Mouse (Mus musculus) NIH3T3 (cell line): ENCODE measurements around the gene Tigd2.
"Not testable (repeated sequence)": the region's sequence is repeated elsewhere in the genome, so short reads cannot be mapped to it uniquely, and the experiment has no call there.

ENCODE experiments used
- DNase-seq: peaks from one replicate; pipeline ENCODE4 v3.0.0-alpha.2; 2012; ENCODE audit warnings: low read depth

The Tigd2 gene

DNA sequence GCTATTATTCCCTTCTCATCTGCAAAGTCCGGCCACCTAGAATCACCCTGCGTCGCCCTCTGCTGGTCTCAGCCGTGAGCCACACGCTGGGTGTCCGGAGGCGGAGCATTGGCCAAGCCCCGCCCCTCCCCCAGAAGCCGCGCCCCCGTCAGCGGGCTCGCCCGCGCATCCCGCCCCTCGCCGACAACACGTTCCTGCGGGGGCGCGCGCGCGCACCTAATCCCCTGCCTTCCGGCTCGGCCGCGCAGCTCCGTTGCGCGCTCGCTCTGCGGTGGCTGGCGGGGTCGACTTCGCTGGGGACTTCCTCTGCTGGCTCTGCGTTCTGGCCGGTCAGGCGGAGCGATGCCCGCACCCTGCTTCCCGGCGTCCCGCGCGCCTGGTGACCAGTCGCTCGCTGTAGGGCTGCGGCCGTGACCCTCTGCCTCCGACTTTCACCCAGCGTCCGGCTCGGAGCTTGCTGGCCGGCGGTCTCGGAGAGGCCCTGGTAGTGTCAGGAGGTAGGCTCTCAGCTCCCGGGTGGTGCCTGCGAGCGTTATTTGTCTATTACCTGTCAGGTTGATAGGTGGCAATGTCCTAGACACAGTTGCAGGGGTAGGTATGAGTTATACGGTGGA is at the start of gene Tigd2:
TSS of gene Tigd2 (plus strand) at position 186 of the 614 bp plus-strand sequence.
- peak; percentile 98 for DNase-seq

DNA sequence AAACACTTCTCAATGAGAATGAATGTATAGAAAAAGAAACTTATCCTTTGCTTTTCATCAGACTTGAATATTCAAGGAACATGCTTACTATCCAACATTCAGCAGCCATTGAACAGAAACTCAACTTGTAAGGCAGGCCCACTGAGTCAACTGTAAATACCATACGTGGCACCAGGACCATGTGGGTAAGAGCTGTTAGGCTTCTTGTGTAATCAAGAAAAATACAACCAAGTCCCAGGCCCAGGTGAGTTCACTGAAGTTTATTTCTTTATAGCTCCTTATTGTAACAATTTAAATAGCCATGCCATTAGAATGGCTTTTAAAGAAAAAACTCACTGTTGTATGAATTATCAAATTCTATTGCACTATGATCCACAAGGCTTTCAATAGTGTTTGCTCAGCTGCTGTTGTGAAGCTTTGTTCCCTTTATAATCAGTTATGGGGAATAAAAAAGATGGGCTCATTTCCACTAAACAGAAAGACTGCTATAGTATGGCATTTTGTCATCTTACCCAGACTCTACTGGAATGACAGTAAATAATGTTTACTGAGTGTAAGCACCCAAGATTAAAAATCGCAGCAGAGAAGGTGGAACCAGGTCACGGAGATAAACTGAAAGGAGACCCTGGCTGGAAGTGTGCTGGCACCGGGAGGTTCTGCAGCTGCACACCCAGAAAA is 46.7 kb upstream of the Tigd2 start:
- DNase-seq = no peak

DNA sequence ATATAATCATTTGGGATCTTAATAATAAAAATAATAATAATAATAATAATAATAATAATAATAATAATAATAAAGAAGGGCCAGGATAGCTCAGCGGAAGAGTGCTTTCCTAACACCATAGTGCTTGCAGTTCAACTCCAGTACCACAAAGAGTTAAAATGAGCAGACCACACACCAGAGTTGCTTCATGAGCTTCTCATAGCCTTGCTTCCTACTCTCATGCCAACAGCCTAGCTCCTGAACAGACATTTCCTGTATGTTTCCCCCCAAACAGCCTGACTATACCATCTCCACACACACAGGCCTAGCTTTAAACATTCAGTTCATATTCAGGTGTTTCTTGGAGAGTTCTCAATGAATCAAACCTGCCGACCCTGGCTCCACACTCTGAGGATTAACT is 45.8 kb upstream of the Tigd2 start:
- no peak for DNase-seq

DNA sequence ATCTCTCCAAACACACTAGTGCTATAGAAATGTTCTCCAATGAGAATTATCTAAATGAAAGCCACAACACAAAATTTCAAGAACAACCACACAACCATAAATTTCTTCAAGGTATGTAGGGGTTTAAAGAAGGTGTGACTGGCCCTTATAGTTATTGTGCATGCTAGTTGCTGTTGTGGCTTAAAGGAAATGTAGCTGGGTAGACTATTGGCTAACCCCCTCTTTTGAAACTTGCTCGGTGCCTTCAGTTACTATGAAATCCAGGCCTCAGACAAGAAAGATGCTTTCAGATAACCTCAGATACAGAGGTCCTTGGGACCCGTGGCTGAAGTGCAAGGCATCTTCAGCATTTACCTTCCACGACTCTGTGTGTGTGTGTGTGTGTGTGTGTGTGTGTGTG is 45.3 kb upstream of the Tigd2 start:
- no peak for DNase-seq

DNA sequence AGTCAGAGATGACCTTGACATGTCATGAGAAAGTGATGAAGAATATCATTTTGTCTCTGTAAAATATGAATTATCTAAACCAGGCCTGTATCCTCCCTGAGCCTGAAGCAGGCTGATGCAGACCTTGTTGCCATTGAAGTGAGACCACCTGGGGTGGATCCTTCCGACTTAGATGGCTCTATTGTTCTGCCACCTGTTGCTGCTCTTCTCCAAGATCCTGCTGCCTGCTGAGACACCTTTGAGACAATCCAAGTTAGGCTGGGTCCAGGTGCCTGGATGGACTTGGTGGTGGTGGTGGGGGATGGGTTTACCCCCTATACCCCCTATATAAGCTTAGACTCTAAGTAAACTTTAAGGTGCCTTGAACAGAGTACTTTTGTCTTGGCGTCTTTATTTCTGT is 39.7 kb upstream of the Tigd2 start:
- DNase-seq = no peak

DNA sequence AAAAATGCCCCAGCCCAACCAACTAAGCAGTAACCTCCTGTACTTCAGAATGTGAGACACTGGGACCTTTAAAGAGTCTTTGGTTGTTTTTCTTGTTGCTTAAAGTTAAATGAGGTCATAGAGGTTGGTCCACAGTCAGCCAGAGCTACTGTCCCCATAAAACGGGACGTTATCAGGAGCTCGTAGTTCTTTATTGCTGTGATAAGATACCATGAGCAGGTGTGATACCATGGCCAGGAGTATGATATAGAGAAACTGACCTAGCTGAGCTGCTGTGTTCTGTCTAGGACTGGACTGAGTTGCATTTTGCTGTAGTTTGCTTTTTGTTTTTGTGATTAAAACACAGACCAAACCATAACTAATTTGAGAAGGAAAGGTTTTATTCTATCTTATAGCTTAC is 37.4 kb upstream of the Tigd2 start:
- no peak for DNase-seq

DNA sequence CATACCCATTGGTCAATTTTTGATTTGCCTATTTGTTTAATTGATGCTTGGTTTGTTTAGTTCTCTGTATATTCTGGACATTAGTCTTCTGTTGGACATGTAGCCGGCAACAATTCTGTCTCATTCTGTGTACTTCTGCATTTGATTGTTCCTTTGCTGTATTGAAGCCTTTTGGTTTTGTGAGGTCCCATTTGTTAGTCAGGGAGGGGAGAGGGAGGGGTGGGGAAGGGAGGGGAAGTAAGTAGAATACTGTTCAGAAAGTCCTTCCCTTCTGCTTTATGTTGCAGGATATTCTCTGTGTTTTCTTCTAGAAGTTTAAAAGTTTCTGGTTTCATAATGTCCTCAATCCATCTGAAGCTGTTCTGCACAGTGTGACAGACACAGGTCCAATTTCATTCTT is 34.7 kb upstream of the Tigd2 start:
- no peak for DNase-seq

DNA sequence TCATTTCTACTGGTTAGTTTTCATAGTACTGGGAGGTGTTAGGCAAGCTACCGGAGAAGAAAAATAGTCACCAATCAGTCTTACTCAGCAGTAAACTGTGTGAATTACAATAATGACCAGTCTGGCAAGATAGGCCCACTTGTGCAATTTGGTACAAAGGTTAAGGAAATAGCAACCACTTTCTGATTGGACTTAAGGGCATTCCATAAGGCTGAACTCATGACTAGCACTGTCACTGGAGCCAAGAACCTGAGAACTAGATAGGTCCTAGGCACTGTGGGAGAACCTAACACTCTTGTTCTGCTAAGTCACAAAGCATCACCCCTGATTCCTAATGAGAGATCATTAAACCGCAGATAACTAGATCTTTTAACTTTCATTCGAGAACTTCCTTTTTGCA is 30.6 kb upstream of the Tigd2 start:
- peak; percentile 58 for DNase-seq

DNA sequence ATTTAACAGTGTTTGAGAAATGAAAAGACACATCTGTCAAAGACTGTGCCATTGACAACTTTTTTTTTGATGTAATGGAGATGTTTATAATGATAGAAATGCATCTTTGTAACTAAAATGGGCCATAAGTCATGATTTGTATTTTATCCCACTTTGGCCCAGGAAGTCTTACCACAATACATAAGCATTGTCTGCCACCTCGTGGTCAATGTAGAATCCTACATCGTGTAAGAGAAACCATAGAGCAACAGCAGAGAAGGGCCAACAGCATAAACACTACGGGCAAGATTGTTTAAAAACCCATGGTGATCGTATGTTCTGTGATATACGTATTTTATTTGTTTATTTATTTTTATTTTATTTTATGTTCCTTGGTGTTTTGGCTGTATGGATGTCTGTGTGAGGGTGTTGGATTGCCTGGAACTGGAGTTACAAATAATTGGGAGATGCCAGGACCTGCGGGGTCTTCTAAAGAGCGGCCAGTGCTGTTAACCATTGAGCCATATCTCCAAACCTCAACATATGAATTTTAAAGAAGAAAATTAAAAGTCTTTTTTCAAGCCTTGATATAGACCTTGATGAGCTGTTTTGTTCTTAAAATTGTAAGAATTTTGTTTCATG is 28.2 kb upstream of the Tigd2 start:
- peak; percentile 93 for DNase-seq

DNA sequence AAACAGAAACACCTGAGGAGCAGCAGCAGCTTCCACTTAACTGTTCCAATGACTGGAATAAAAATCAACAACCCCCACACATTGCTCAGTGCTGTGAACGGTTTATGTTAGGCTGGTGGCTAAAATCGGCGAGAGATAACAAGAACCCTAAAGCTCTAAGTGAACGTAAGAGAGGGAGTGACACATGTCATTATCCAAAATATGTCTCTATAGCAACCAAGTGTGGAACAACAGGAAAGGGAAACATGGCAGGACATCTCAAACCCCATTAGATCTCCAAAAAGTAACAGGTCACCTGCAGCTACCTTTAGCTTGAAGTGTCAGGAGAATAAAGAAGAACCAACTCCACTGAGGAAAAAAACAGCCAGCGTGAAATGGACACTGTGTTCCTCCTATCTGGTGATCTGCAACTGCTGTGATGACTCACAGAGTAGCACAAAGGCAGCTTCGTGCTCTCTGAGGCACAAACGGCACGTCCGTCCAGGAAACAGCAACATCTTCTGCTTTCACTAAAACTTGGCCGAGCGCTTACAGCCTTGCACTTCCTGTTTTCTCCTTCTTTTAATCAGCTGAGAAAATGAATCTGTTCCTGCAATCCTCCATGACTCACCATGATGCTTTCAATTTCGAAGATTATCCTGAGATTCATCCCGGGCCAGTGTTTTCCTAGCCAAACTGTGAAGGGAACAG is 23.5 kb upstream of the Tigd2 start:
- DNase-seq = peak; percentile 52

DNA sequence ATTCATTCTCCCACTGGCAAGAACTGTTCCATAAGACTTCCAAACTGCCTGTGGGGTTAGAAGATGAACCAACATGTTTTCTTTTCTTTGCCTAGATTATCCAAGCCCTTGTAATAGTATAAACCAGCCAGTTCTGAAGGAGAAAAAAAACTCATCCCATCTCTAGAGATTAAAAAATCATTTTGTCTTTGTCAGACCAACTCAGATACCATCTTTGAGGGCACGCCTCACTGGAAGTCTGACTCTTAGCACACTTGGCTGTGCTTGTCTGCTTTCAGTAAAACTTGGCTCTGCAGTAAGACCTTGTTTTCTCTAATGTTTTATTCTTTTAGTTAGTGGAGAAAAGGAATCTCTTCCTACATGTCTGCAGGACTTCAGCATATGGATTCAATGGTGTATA is 18.7 kb upstream of the Tigd2 start:
- DNase-seq = peak; percentile 55

DNA sequence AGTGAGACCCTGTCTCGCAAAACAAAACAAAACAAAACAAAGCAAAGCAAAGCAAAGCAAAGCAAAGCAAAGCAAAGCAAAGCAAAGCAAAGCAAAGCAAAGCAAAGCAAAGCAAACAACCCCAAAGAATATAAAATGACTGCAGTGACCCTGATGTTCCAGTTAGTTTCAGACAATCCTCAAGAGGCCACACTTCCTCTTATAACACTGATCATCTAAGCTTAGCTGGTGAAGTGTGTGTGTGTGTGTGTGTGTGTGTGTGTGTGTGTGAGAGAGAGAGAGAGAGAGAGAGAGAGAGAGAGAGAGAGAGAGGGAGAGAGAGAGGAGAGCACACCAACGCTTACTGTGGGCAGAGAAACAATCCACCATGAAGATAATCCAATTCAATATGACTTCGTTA is 14.2 kb upstream of the Tigd2 start:
- DNase-seq = not testable (repeated sequence)

DNA sequence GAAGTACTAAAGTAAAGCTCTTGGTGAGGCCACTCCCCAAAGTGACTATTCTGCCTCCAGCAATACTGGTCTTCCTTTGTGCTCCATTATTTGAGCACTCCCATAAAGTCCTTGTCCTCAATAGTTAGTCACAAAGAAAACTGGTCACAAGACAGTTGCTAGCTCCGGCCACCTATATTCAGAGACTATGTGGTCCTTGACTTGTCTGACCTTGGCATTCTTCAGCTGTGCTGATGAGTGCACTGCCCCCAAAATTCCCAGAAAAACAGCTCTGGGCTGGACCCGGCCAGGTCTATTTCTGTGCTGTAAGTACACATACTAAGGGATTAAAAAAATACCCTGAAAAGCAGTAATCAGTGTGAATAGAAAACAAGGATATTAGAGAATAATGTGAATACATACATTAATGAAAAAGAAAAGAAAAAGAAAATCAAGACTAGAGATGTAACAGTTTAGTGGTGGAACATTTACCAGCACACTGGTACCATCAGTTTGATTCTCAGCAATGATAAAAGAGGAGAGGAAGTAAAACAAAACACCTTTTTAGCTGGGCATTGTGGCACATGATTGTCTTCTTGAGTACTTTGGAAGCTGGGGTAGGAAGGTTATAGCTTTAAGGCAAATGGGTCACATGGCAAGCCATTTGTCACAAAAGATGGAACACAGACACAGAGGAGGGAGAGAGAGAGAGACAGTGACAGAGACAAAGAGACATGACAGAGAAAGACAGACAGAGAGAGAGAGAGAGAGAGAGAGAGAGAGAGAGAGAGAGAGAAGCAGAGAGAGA is 12.6 kb upstream of the Tigd2 start:
- no peak for DNase-seq

DNA sequence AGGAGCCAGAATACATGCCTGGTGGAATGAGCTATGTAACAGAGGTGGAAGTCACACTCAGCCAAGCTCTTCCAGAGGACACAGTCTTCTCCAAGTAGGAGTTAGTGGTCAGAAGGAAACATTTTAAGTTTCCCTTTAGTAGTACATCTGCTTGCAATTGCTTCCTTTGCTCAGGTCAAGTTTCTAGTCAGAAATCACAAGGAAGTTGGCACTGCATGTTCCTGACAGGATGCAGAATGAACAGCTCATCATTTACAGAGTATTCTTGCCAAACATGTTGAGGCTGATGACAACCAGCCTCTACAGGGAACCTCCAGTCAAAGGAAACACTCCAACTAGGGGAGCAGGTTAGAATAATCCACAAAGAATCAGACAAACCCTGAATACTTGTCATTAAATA is 11.9 kb upstream of the Tigd2 start:
- DNase-seq = peak; percentile 69

DNA sequence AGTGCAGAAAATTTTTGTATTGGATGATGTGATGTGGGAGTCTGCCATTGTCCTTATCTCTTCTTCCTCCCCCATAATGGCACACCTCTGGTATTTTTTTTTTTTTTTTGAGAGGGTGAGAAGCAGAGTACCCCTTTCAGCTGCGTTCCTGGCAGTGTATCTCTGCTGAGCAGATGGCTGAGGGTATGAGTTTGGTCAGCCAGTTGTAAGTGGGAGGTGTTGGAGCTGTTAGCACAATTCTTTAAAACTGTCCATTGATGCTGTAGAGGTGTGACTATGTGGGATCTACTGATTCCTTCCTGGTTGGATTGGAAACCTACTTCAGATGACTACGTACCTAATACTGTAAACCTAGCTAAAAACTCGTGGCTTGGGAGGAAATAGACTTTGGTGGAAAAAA is 10.3 kb upstream of the Tigd2 start:
- DNase-seq = no peak

DNA sequence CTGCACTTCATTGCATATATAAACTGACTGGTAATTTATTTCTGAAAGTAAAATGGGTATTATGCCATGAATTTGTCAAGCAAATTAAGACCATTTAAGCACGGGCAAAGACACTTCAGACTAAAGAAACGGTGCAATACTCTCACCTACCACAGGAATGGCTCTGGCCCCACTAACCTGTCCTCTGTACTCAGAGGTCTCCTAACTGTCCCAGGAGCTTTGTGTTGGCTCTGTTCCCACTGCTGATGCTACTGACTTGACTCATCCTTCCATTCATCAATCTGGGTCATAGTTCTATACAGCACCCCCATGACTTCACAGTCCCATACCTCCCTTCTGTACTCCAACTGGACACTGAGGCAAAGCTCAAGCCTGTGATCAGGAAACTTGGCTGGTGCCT is 9.6 kb upstream of the Tigd2 start:
- DNase-seq = no peak

DNA sequence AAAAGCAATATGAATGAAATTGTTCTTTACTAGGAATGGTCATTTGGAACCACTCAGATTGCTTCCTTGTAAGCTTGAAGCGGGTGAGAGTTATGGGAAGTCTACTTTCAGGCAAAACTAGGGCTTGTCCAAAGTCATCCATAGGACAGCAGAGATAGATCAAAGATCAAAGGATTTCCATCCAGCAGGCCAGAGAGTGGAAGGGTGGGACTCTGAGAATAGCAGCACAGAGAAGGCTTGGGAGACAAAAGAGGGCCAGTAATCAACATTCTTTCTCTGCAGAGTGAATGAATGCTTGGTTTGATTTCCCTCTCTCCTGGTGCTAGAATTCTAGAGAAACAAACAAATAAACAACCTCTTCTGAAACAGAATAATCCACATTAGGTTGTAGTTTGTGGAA is 1.1 kb upstream of the Tigd2 start:
- DNase-seq = no peak

DNA sequence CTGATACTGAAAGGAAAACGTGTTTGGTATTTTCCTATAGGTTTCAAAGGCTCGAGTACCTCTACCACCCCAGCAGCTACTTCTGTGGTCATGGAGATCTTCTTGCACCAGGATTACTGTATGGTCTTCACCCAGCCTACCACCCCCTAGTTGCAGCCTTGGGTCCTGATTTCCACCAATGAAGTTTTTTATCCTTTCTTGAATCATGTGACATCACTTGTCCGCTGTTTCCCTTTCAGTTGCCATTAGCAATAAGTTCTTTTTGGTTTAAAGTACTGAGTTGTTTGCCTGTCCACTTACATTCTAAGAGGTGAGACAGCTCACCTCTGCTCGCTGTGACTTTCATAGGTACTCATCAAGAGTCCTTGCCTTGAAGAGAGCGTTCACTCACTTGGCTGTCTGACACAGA is 633 bp downstream of the Tigd2 start:
- peak; percentile 73 for DNase-seq

DNA sequence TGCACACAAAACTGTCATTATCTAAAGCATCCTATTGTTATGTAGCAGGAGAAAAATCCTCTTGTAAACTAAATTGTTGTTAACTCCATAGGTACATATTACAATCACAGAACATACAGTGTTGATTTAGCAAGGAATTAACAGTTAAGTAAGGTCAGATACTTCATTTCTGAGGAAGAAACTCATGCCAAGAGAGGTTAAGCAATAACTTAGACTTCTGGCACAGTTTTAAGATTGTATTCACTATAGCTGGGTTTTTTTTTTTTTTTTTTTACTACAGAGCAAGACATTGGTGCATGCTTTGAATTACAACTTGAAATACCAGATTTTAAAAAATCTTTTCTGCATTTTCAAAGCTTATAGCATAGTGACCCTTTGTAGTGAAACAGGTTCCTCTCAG is 24.5 kb downstream of the Tigd2 start:
- peak; percentile 40 for DNase-seq

DNA sequence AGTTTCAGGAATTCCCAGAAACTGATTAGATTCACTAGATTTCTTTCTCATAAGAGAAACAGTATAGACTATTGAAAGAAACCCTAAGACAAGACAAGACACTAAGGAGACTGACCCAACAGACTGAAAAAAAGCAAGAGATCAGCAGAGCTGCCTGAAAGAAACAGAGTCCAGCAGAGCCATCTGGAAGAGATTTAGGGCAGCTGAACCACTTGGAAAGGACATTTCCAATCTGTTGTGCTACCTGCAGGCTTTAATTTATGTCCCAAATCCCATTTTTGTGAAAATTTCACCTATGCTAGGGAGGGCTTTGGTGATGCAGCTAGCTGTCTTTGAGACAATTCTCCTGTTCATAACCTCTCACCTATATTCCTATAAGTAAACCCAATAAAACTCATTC is 25.0 kb downstream of the Tigd2 start:
- no peak for DNase-seq

DNA sequence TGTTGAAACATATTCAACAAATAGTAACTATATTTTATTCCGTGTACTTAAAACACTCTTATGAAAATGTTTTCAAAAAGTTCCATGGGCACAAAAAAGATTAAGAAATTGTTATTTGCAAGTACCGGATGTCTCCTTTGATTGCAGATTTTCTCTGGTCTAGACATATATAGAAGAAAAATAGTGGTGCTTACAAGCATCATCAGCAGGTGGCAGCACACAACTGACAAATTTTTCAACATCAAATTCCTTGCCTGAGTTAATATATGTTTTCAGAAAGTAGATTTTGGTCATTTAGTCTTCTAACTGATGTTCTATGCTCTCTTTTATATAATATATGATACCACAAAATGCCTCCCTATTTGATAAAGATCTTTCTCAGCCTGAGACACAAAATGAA is 41.0 kb downstream of the Tigd2 start:
- peak; percentile 84 for DNase-seq

DNA sequence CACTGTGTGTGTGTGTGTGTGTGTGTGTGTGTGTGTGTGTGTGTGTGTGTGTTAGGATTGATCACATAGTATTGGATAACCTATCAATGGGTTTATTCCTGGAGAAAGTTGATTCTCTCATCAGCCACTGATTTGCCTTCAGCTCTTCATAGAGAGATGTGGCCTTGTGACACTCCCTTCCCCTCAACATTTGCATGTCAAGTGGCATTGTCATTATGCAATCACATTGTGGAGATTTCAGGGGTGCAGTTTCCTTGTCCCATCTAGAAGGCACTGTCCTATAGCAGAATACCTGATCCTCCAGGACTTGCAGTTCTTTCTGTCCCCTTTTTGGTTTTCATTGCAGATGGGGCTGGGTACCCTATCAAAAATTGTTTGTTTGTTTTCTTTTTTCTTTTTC is 41.9 kb downstream of the Tigd2 start:
- no peak for DNase-seq
